Mouse (Mus musculus): ENCODE data around the gene Ostm1.

The Ostm1 gene

GRCm38 (mm10) chr10:42583157-42583872 lies at the start of gene Ostm1, which contains the start of gene Nr2e1:
Gene Ostm1, plus strand, starts transcription at chr10:42583822.
Gene Nr2e1, minus strand, starts transcription at chr10:42583632.
- DNase-seq, result peak; percentile 26 to 53

- DNase-seq, result no peak
These were observed 49.7 kb upstream of the Ostm1 start for GRCm38 (mm10) chr10:42533836-42534453.

DNA sequence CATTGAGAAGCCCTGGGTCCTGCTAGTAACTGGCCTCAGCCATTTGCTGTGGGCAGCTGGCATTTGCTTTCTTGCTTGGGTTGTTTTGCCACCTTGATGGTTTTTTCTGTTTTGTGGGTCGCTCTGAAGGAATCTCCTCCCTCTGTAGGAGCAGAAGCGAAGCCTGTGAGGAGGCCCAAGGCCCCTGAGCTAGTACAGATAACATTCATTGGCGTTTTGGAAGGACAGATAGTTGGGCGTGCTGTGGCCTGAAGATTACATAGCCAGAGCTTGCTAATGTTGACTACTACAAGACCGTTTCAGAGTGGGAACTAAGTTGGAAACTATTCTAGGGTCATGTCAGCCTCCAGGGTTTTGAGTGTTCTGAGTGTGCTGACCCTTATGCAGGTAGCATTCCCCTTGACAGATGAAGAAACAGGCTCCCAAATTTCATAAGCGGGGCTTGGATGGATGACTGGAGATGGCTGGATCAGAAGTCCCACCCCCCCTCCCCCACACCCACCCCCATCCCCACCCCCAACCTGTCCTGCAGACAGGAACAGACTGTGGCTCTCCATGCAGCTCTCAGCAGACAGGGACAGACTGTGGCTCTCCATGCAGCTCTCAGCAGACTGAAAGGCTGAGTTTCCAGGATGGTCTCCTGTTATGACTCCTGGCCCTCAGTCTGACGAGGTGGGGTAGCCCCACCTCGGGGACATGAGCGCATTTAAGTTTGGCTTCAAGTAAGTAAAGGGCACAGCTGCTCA lies 45.9 kb upstream of the Ostm1 start:
- DNase-seq, result no peak

DNA sequence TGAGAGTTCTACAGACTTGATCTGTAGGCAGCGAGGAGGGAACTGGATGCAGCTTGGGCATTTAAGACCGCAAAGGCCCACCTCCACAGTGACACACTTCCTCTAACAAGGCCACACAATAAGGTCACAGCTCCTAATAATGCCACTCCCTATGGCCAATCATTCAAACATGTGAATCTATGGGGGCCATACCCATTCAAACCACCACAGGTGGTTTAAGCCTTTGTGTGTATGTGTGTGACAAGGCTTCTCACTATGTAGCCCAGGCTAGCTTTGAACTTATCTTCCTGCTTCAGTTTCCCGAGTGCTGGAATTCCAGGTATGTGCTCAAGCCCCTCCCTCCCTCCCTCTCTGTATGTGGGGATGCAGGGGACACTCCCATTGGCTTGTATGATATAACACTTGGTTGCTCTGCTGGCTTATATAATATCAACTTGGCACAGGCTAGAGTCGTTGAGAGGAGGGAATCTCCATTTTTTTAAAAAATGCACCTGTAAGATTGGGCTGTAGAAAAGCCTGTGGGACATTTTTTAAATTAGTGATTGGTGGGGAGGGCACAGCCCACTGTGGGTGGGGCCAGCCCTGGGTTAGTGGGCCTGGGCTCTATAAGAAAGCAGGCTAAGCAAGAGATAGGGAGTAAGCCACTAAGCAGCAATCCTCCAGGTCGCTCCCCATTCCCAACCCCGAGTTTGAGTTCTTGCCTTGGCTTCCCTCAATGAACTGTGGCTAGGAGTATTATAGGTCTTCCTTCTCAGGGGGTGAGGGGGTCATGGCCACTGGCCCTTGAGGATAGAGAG lies 37.7 kb upstream of the Ostm1 start:
- no peak for DNase-seq

GRCm38 (mm10) chr10:42546507-42546906 lies 37.1 kb upstream of the Ostm1 start:
- DNase-seq, result no peak

DNA sequence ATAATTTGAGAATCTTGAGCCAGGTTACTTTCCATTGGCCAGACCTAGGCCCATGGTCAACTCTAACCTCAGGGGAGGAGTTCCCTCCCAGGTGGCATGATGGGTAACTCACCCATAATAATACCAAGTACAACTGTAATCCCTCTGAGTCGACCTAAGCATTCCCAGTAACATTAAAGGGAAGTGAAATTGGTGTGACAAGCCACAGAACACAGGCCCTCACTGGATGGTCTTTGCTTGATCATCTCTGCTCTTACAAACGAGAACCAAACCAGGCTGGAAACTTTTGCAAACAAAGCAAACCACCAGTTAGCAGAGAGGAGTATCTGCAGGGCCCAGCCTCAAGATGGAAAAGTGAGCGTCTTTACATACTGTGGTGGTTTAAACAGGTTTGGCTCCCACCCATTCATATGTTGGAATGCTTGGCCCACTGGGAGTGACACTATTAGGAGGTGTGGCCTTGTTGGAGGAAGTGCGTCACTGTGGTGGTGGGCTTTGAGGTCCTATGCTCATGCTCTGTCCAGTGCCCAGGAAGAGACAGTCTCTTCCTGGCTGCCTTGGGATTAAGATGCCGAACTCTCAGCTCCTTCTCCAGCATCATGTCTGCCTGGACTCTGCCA lies 23.9 kb upstream of the Ostm1 start:
- DNase-seq, result no peak

DNA sequence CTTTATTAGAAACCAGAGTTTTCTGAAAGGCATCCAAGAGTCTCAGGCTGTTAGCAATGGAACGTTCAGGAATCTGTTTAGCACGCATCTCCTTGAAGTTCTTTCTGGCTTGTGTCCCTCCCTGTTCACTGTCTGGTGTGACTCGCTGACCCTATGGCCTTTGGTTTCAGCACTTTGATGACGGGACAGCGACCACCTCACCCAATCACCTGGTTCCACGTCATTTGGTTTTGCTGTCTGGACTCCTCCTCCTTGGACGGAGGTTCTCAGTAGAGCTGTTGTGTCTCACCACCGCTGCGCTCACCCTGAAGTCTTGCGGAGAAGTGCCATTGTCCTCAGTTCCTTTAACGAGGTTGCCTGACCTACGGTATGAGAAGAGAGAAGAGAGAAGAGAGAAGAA lies 21.4 kb upstream of the Ostm1 start:
- no peak for DNase-seq

GRCm38 (mm10) chr10:42572567-42572966 lies 11.1 kb upstream of the Ostm1 start:
- no peak for DNase-seq

GRCm38 (mm10) chr10:42572971-42573370 lies 10.7 kb upstream of the Ostm1 start:
- no peak for DNase-seq

GRCm38 (mm10) chr10:42574639-42575038 lies 9.0 kb upstream of the Ostm1 start:
- no peak for DNase-seq

- no peak for DNase-seq
These were observed 5.9 kb upstream of the Ostm1 start for GRCm38 (mm10) chr10:42577525-42578280.

- no peak for DNase-seq
These were observed 5.3 kb upstream of the Ostm1 start for GRCm38 (mm10) chr10:42578281-42578675.

DNA sequence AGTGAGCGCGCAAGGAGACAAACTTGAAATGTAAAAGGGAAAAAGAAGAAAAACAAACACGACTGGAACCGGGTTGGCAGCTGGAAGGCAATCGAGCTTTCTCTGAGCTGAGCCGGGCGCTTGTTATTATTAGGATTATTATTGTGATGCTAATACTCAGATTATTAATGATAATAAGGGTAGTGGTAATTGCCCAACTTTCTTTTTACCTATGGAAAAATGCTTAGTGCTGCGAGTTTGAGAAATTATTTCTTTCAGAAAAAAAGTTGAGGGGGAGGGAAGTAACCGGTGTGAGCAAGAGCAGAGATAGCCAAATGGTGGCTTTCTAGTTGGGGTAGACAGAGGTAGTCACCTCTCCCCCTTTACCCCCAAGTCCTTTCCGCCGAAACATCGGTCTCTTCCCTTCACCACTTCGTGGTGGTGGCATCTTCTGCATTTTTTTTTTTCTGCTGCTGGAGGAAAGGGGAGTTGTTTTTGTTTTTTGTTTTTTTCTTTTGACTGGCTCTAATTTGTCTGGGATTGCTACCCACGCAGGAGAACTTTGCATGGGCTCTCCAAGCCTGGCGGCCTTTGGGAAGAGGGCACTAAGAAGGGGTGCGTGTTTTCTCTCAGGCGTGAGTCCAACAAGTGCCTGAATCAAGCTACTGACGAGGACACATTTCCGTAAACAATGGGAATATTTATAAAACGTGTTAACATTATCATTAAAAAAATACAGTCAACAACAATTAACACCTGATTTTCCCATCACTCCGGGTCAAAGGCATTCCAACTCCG lies 4.7 kb upstream of the Ostm1 start:
- no peak for DNase-seq

GRCm38 (mm10) chr10:42579475-42580130 lies 4.0 kb upstream of the Ostm1 start:
- DNase-seq, result no peak

- DNase-seq, result no peak
These were observed 3.3 kb upstream of the Ostm1 start for GRCm38 (mm10) chr10:42580131-42580950.

- no peak for DNase-seq
These were observed 2.7 kb upstream of the Ostm1 start for GRCm38 (mm10) chr10:42580951-42581277.

- peak; percentile 20 to 42 for DNase-seq
These were observed 1.7 kb upstream of the Ostm1 start for GRCm38 (mm10) chr10:42581694-42582565.

DNA sequence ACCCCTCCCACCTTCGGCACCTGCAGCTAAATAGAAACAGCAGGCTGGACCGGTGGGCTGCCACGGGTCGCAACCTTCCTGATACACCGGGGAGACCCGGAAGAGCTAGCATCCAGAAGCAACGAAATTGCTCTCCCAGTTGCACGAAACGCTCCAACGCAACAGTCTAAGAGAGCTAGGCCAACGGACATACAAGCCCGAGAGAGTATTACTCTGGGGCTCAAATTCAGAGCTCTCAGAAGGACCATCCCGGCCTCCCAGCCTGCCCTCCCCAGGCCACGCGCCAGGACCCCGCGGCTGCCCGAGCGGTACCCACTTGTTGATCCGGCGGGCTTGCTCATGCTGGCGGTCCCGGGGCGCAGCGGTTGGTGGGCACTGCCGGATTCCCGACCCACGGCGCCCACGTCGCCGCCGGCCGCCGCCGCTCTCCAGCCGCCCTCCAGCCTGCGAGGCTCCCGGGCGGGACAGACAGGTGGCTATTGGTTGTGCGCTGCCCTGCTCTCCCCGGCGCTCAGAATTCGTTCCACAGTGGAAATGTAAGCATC lies 984 bp upstream of the Ostm1 start:
- DNase-seq, result peak; percentile 32 to 43

All from cerebellum, postnatal 10 days (tissue).